Mouse (Mus musculus): ENCODE measurements around the gene Zfpm1.

DNA sequence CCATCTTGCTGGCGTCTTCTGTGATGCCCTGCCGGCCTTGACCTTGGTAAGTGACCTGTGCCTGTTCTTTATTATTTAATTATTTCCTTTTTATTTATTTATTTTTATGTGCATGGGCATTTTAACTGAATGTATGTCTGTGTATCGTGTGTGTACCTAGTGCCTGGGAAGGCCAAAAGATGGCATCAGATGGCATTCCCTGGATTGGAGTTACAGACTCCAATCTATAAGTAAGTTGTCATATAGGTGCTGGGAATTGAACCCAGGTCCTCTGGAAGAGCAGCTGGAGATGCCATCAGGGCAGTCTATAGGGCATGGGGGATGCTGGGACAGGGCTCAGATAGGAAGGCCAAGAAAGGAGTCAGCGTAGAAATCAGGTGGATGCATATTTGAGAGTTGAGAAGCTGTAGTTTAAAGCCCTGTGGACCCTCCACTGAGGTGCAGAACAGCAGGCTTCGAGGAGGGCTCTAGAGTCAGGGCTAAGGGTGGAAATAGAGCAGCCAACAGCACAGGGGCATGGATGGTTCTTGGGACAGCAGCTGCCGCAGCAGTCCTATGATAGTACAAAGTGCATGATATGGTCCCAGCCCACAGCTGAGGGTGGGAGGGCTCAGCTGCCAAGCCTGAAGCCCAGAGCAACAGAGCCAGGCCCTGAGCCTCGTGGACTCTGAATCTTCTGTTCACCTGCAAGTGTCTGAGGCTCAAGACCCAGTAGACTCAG, 78.9 kb downstream of the Zfpm1 start, which contains the start of gene Trhr2:
- TF ChIP-seq CTCF (IDR thresholded peaks at IDR 0.05; ENCODE audit: extremely low read depth, insufficient read depth, low read length) (no peak), POLR2A (IDR thresholded peaks at IDR 0.05; ENCODE audit: extremely low read depth, insufficient read depth, low read length) (no peak)

Data from cortical plate, adult 2 months (tissue).